Mouse (Mus musculus) embryonic facial prominence, embryonic 11.5 days (tissue): ENCODE measurements around the gene Myh9. TPM values are rescaled to one million over a fixed set of nuclear protein-coding genes. Genes with fewer than 3 reads are reported as not detected.
A peak's percentile ranks its signal among the peaks of the same experiment; 100 is the strongest.

Source experiments
- ATAC-seq: fragments of 200-750 bp; cut with Nextera tagmentation; replicated peaks from 2 replicates; pipeline ENCODE4 v1.8.0; 2017; ENCODE audit warnings: low read depth; ENCODE audit not compliant: insufficient number of reproducible peaks, low FRiP score, low TSS enrichment
- DNase-seq: peaks from one replicate; pipeline ENCODE4 v3.0.0-alpha.2; 2015; ENCODE audit warnings: low spot score
- H3K27ac ChIP-seq: fragments of 300-500 bp; sonication (generic); replicated peaks from 2 replicates; pipeline ENCODE4 v1.5.1; 2014; ENCODE audit warnings: mild to moderate bottlenecking, low read depth, low read length, control low read depth
- H3K27me3 ChIP-seq: fragments of 300-500 bp; sonication (generic); 2 replicates; pipeline ENCODE4 v1.6.1; 2014; ENCODE audit warnings: mild to moderate bottlenecking, low read length, moderate library complexity, mixed read lengths; ENCODE audit not compliant: control insufficient read depth, insufficient read depth
- H3K36me3 ChIP-seq: fragments of 300-500 bp; sonication (generic); replicated peaks from 2 replicates; pipeline ENCODE4 v1.6.1; 2014; ENCODE audit warnings: low read depth, mild to moderate bottlenecking, low read length, moderate library complexity, mixed read lengths; ENCODE audit not compliant: control insufficient read depth, insufficient read depth
- H3K4me1 ChIP-seq: fragments of 300-500 bp; sonication (generic); 2 replicates; pipeline ENCODE4 v1.6.1; 2014; ENCODE audit warnings: low read length, mixed read lengths; ENCODE audit not compliant: control insufficient read depth, insufficient read depth
- H3K4me2 ChIP-seq: fragments of 300-500 bp; sonication (generic); 2 replicates; pipeline ENCODE4 v1.6.1; 2014; ENCODE audit warnings: low read depth, mild to moderate bottlenecking, control low read depth, low read length, moderate library complexity
- H3K4me3 ChIP-seq: fragments of 300-500 bp; sonication (generic); 2 replicates; pipeline ENCODE4 v1.5.1; 2014; ENCODE audit warnings: low read depth, low read length, control low read depth
- H3K9ac ChIP-seq: fragments of 300-500 bp; sonication (generic); replicated peaks from 2 replicates; pipeline ENCODE4 v1.6.1; 2014; ENCODE audit warnings: mild to moderate bottlenecking, control low read depth, low read length
- H3K9me3 ChIP-seq: fragments of 300-500 bp; sonication (generic); replicated peaks from 2 replicates; pipeline ENCODE4 v1.6.1; 2016; ENCODE audit warnings: mild to moderate bottlenecking, low read length, inconsistent platforms, mixed read lengths; ENCODE audit not compliant: control insufficient read depth
- WGBS: fragments of 180-500 bp; shearing (Covaris S2); extraction: QIAGEN DNeasy Blood & Tissue Kit; methylation state at CpG from one replicate; pipeline ENCODE4 v1.1.7; 2014; 5-methylcytosine and 5-hydroxymethylcytosine counted together
- polyA plus RNA-seq: library from polyadenylated mRNA; unstranded; fragments of >200 nt; fragmentation: Nextera tagmentation; extraction: Ambion mirVana; gene quantifications from 2 replicates; pipeline ENCODE4 v1.2.1, GENCODE M21; 2014

Myh9 gene
- polyA plus RNA-seq, 1 experiment from 2014 or later = 23.4 TPM

DNA sequence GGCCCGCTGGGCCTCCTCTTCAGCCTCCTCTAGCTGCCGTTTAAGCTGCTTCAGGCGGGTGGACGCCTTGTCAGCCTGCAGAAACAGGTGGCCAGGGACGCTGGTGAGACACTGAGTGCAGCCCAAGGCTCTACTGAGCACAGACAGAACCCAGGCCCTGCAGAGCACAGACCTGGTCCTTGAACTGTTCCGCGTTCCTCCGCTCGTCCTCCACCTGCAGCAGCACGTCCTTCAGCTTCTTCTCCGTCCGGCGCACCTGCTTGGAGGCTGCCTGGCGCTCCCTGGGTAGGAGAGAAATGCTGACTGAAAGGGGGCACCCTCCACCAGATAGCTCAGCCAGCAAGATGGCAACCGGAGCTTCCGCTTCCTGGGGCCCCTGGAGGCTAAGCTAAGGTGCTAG is 78.9 kb downstream of the Myh9 start:
- H3K4me1 ChIP-seq = no peaks in the 10 kb centered on the region
- H3K27ac ChIP-seq = no peak overlapping the region
- H3K36me3 ChIP-seq = peaks cover 16% of the 10 kb centered on the region
- no peak for ATAC-seq
- H3K27me3 ChIP-seq = no peaks in the 10 kb centered on the region
- no peaks in the 10 kb centered on the region for H3K9me3 ChIP-seq
- 89% methylated on average over 16 of the region's 16 CpGs for WGBS
- no peak overlapping the region for H3K4me2 ChIP-seq
- no peak for DNase-seq
- H3K9ac ChIP-seq = no peak overlapping the region
- no peak overlapping the region for H3K4me3 ChIP-seq

DNA sequence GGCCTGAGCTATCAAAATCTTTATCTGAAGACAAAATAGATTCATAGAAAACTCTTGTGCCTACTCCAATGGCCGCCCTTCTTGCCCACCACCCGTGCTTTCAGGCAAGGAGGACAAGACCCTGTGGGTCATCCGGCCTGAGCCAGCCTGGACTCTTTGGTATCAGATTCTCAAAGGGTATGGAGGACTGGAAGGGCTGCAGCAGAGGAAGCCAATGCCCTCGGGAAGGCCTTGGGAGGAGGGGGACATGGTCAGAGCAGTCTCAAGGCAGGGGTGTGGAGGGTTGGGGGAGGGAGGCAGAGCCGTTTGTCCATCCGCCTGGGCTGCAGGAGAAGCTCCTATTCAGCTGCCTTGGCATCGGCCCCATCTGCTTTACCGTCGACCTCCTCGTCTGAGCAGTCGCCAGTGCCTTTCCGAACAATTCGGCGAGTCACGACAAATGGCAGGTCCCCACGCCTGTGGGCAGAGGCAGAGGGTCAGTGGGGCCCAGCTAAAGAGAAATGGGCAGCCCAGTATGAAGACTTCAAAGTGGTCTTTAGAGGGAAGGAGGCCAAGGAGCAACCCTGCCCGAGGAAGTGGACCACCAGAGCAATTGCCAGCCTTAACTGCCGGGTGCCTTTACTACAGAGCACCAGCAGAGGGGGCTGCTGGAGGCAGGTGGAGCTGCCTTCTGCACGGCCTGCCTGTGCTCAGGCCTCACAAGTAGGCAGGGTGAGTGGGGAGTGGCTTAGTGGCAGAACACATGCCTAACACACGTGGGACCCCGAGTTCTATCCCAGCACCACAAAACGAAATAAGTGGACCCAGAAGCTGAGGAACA is 80.2 kb downstream of the Myh9 start:
- H3K27ac ChIP-seq = no peak overlapping the region
- peak; percentile 59 for DNase-seq
- 80% methylated on average over 22 of the region's 22 CpGs for WGBS
- no peak overlapping the region for H3K9ac ChIP-seq
- H3K4me3 ChIP-seq = no peak overlapping the region
- H3K27me3 ChIP-seq = no peaks in the 10 kb centered on the region
- H3K36me3 ChIP-seq = peaks cover 12% of the 10 kb centered on the region
- H3K4me2 ChIP-seq = no peak overlapping the region
- H3K9me3 ChIP-seq = no peaks in the 10 kb centered on the region
- no peak for ATAC-seq
- no peaks in the 10 kb centered on the region for H3K4me1 ChIP-seq

DNA sequence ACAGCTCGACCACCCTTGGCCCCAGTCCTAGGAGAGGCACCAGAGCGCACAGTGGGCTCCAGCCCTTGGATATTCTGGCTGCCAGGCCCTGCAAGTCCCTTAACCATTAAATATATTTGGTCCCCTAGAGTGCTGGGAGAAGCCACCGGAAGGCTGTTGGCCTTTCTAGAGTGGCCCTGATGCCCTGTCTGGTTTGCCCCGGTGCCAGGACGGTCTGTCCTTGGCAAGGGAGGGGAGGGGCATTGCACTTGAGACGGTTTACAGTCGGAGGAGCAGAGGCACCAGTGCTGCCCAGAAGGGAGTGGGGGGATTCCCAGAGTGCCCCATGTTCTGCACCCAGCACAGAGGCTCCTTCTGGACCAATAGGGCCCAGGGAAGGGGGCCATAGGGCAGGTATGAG is 80.9 kb downstream of the Myh9 start:
- Histone ChIP-seq H3K4me1 (no peaks in the 10 kb centered on the region), H3K9me3 (no peaks in the 10 kb centered on the region), H3K4me3 (no peak overlapping the region), H3K27me3 (no peaks in the 10 kb centered on the region), H3K27ac (no peak overlapping the region), H3K36me3 (peaks cover 12% of the 10 kb centered on the region), H3K4me2 (no peak overlapping the region), H3K9ac (no peak overlapping the region)
- DNase-seq (no peak), ATAC-seq (no peak)
- WGBS = 96% methylated on average over 7 of the region's 7 CpGs

DNA sequence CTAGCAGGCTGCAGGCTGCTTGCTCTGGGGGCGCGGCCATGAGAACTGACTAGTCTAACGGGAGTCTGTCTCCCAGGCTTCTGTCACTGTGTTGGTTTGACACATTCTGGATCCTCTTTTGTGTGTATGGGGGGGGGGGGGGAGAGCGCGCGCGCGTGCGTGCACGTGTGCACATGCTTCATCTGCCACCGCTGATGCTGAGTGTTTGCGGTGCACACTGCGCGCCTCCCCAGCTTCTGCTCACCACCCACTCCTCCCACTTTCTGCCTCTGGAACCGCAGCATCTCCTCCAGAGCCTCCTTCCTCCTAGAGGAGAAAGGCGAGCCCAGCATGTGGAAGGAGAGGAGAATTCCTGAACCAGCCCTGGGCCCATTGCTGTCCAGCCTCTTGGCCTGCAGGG is 81.9 kb downstream of the Myh9 start:
- no peak for DNase-seq
- Histone ChIP-seq H3K36me3 (peaks cover 5% of the 10 kb centered on the region), H3K27ac (no peak overlapping the region), H3K9me3 (no peaks in the 10 kb centered on the region), H3K27me3 (no peaks in the 10 kb centered on the region), H3K9ac (no peak overlapping the region), H3K4me1 (no peaks in the 10 kb centered on the region), H3K4me2 (no peak overlapping the region), H3K4me3 (no peak overlapping the region)
- no peak for ATAC-seq
- 94% methylated on average over 16 of the region's 16 CpGs for WGBS

DNA sequence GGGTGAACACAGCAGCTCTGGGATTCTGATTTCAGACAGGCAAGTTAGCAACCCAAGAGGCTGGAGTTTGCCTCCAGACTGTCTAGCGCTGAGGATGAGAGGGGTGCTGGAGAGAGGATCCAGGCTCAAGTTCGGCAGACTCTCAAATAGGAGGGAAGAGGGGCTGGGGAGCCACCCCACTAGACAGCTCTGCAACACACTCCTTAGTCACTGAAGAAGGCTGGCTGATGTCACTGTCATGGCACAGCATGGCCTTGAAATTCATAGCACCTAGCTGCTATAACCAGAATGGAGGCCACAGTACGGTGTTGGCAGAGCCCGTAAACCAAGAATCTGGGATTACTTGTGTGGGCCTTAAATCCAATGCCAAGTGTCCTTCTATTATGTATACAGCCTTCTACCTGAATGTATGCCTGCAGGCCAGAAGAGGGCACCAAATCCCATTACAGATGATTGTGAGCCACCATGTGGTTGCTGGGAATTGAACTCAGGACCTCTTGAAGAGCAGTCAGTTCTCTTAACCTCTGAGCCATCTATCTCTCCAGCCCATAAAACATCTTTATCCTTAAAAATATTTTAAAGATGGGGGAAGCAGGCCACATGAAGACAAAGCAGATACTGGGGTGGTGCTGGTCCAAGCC is 84.3 kb downstream of the Myh9 start:
- H3K27ac ChIP-seq = no peak overlapping the region
- WGBS = 80% methylated on average over 4 of the region's 4 CpGs
- H3K4me1 ChIP-seq = no peaks in the 10 kb centered on the region
- DNase-seq = no peak
- no peaks in the 10 kb centered on the region for H3K27me3 ChIP-seq
- no peaks in the 10 kb centered on the region; the same call in none of the 2 replicates for H3K36me3 ChIP-seq
- no peak overlapping the region for H3K4me2 ChIP-seq
- no peaks in the 10 kb centered on the region for H3K9me3 ChIP-seq
- H3K9ac ChIP-seq = no peak overlapping the region
- no peak overlapping the region for H3K4me3 ChIP-seq
- ATAC-seq = no peak

DNA sequence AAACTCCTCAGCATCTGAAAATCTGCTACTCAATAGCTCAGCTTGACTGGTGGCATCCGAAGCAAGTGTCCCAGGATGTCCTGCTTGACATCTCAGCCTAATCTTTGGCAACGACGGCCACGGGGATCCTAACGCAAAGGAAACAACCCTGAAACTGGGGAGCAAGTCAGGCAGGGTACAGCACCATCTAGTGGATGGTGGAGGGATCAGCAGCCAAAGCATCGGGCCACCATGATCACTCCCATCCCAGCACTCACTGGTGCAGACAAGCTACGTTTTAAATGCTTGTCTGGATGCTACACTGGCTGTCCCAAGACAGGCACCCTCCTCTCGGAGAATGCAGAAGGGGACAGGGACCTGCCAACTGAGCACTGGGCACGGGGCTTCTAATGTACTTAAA is 85.1 kb downstream of the Myh9 start, which contains the start of gene Apol8:
Gene Apol8, minus strand, starts transcription at position 156 of the 400 bp plus-strand sequence.
- no peak within 1 kb of the TSS for H3K4me3 ChIP-seq
- 5% methylated on average over 9 of the region's 9 CpGs for WGBS
- no peaks in the 10 kb centered on the region; the same call in none of the 2 replicates for H3K36me3 ChIP-seq
- DNase-seq (peak; percentile 74), ATAC-seq (no peak)
- H3K4me1 ChIP-seq = no peaks in the 10 kb centered on the region
- H3K4me2 ChIP-seq = no peak within 1 kb of the TSS
- no peak within 1 kb of the TSS for H3K9ac ChIP-seq
- no peak within 1 kb of the TSS for H3K27ac ChIP-seq
- no peaks in the 10 kb centered on the region for H3K9me3 ChIP-seq
- H3K27me3 ChIP-seq = no peaks in the 10 kb centered on the region

DNA sequence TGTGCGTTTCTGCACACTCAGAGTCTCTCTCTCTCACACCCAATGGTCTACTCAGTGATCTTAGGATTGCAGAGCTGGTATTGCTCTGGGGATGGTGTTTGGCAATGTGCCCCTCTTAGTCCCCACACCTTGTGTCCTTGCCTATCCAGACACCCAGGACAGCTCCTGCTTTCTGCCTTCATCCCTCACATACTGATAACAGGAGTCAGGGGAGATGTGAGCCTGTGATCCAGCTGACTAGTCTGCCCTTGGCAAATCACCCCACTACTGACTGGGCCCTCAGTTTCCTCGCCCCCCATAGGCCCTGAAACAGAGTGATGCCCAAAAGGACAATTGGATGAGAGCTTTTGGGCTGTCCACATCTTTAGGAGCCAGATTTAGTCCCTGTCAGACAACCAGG is 85.9 kb downstream of the Myh9 start:
- no peak for ATAC-seq
- 52% methylated on average over 2 of the region's 2 CpGs for WGBS

DNA sequence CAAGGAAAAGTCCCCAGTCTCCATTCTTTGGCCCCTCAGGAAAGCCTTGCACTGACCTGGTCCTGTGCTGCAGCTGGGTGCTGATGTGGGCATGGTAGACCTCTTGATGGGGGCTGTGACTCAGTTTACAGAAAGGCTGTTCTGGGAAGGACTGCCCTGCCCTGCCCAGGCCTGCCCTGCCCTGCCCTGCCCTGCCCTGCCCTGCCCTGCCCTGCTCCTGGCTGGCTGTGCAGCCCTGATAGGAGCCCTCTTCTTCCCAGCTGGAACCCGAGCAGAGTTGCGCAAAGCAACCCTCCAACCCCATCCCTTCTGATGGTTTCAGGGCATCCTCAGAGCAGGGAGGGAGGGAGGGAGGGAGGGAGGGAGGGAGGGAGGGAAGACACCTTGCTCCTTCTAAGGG is 86.8 kb downstream of the Myh9 start:
- Histone ChIP-seq H3K27me3 (no peaks in the 10 kb centered on the region), H3K36me3 (no peaks in the 10 kb centered on the region), H3K9me3 (no peaks in the 10 kb centered on the region), H3K27ac (no peak overlapping the region), H3K4me2 (no peak overlapping the region), H3K9ac (no peak overlapping the region), H3K4me1 (no peaks in the 10 kb centered on the region), H3K4me3 (no peak overlapping the region)
- DNase-seq (no peak), ATAC-seq (peak; percentile 62; the same call in 1 of the 2 replicates)
- 52% methylated on average over 2 of the region's 2 CpGs for WGBS

More for the DNA sequence above, 85.9 kb downstream of the Myh9 start:
- no peaks in the 10 kb centered on the region; the same call in 1 of the 2 replicates for H3K36me3 ChIP-seq
- no peak overlapping the region for H3K4me2 ChIP-seq
- H3K4me3 ChIP-seq = no peak overlapping the region
- no peak overlapping the region for H3K9ac ChIP-seq
- H3K27ac ChIP-seq = no peak overlapping the region
- no peaks in the 10 kb centered on the region for H3K4me1 ChIP-seq
- H3K9me3 ChIP-seq = no peaks in the 10 kb centered on the region
- no peak for DNase-seq
- no peaks in the 10 kb centered on the region for H3K27me3 ChIP-seq
